Mouse (Mus musculus): Measurements from ENCODE around the gene Spag6.

- TF ChIP-seq CTCF (IDR thresholded peaks at IDR 0.05; ENCODE audit: borderline replicate concordance, insufficient read depth, low read length) (no peak), POLR2A (IDR thresholded peaks at IDR 0.05; ENCODE audit: low read depth, low read length) (peak; percentile 86)
Observed at GRCm38 (mm10) chr2:18672133-18672765, 21.6 kb upstream of the Spag6 start, which contains the start of gene Commd3.
